Mouse (Mus musculus): ENCODE measurements around the gene Cpm.

GRCm38 (mm10) chr10:117670092-117670491 lies 40.8 kb downstream of the Cpm start:
- TF ChIP-seq CTCF (IDR thresholded peaks at IDR 0.05; ENCODE audit: low read depth, low read length) = no peak
- TF ChIP-seq POLR2A (IDR thresholded peaks at IDR 0.05; ENCODE audit: extremely low read depth, insufficient read depth, low read length) = no peak

All from liver, adult 2 months (tissue).